In the genomic region with DNA sequence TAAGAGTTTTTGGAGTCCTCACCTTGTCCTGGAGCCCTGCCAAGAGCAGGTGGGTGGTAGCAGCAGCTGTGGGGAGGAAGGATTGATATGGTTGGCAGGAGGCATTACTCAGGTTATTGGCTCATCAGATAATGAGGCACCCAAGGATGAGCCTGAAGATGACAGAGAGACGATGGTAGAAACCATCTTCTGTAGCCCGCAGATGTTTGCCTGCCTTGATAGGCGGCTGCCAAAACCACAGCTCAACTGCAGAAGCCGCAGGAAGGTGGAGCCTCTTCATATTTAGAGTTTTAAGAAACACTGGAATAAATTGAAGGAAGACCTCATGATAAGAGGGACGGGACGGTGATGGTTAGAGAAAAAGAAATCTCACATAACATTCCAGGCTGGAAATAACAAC, we compare ENCODE assay signal across 21 mouse cellular contexts. TPM values are rescaled to one million over a fixed set of nuclear protein-coding genes. Genes with fewer than 3 reads are reported as not detected.
"Had no signal": no experiment of that assay in that cellular context is flagged by ENCODE, and none has a peak within 500 bp of the region (broad histone marks: within the 10 kb centered on the region; RNA-seq: fewer than 3 reads in every experiment).

No protein-coding gene starts in this region.

- H3K9me3 ChIP-seq: liver, embryonic 12.5 days; liver, embryonic 15.5 days; lung, embryonic 15.5 days; stomach, embryonic 15.5 days had no signal

- H3K27ac ChIP-seq: kidney, postnatal 0 days; layer of hippocampus, adult 2 months; liver, embryonic 12.5 days; liver, embryonic 15.5 days; lung, embryonic 15.5 days; macrophage; stomach, embryonic 15.5 days had no signal

- ATAC-seq: intestine, postnatal 0 days; liver, embryonic 12.5 days had no signal

- H3K4me1 ChIP-seq: liver, embryonic 12.5 days; liver, embryonic 15.5 days; lung, embryonic 15.5 days; megakaryocyte, embryonic 14.5 days; stomach, embryonic 15.5 days had no signal

- H3K36me3 ChIP-seq: liver, embryonic 12.5 days; liver, embryonic 15.5 days; lung, embryonic 15.5 days; stomach, embryonic 15.5 days had no signal

- DNase-seq: kidney, adult 2 months; kidney, postnatal 25 days; layer of hippocampus, adult 9-11 months; liver; lung, adult 18-20 months; lung, postnatal 14 days; midbrain, embryonic 14.5 days; right cerebral cortex, adult 18-20 months; right cerebral cortex, postnatal 14 days; right cerebral cortex, postnatal 4 days; thymus, postnatal 36 days had no signal

- H3K27me3 ChIP-seq: liver, embryonic 12.5 days; liver, embryonic 15.5 days; lung, embryonic 15.5 days; megakaryocyte, embryonic 14.5 days; stomach, embryonic 15.5 days had no signal

- H3K4me3 ChIP-seq: layer of hippocampus, adult 2 months; liver, embryonic 12.5 days; liver, embryonic 15.5 days; lung, embryonic 15.5 days; megakaryocyte, embryonic 14.5 days; stomach, embryonic 15.5 days had no signal

RNA-seq across cellular contexts. Expression of a gene that starts 42.0 kb away (rescaled TPM):
- polyA plus RNA-seq: large intestine, adult 2 months; macrophage had no signal
